31 mouse cellular contexts compared by ENCODE assay signal in the genomic region with DNA sequence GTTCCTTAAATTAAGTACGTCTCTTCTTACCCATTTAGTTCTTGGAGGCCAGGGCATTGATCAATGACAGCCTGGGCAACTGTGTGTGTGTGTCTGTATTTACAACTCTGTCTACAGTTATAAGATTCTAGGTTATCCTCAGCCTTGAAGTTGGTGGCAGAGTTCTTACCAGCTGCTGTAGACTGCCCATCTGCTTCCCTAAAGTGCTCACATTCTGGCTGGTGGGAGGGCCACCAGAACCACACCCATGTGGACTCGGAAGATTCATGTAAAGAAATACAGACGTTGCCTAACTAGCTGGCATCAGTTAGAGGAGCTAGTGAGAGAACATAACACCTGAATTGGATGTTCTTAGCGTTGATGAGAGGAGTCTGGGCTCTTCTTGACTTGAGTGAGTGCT. TPM values are rescaled to one million over a fixed set of nuclear protein-coding genes. Genes with fewer than 3 reads are reported as not detected.
DNase-seq lines count a peak whose midpoint lies in the region; ATAC-seq and TF ChIP-seq lines count a peak whose summit lies in the region.
"Had no signal": no experiment of that assay in that cellular context is flagged by ENCODE, and none has a peak within 500 bp of the region (broad histone marks: within the 10 kb centered on the region; RNA-seq: fewer than 3 reads in every experiment).

No protein-coding gene starts in this region.

- no peak overlapping the region for H3K4me3 ChIP-seq in MEL (ENCODE audit: control insufficient read depth in 1 of 2, insufficient read depth in 1 of 2, low read depth in 2 of 2, low read length in 2 of 2)
- H3K4me3 ChIP-seq: embryonic facial prominence, embryonic 10.5 days; embryonic facial prominence, embryonic 13.5 days; erythroblast, embryonic 14.5 days; forebrain, embryonic 12.5 days; forebrain, embryonic 15.5 days; gastrocnemius, adult 2 months; heart, embryonic 12.5 days; heart, embryonic 15.5 days; hindbrain, embryonic 10.5 days; hindbrain, embryonic 13.5 days; intestine, embryonic 15.5 days had no signal

- H3K36me3 ChIP-seq in MEL (ENCODE audit: control insufficient read depth in 1 of 2, insufficient read depth in 2 of 2, low read length in 2 of 2), result peaks cover 0 to 1% of the 10 kb centered on the region in 2 experiments; a peak in 1 of 4 replicates

- no peak overlapping the region for H3K27ac ChIP-seq in MEL (ENCODE audit: control insufficient read depth, low read depth, low read length)
- H3K27ac ChIP-seq: embryonic facial prominence, embryonic 10.5 days; embryonic facial prominence, embryonic 13.5 days; forebrain, embryonic 12.5 days; forebrain, embryonic 15.5 days; gastrocnemius, adult 2 months; heart, embryonic 15.5 days; hindbrain, embryonic 10.5 days; hindbrain, embryonic 13.5 days; intestine, embryonic 15.5 days had no signal

- ATAC-seq in megakaryocyte progenitor cell, adult 5-6 weeks (replicated peaks; ENCODE audit: poor library complexity), result peak; percentile 37
- ATAC-seq: forebrain, embryonic 15.5 days; hindbrain, embryonic 16.5 days; intestine, embryonic 15.5 days; Patski had no signal

- TF ChIP-seq POLR2A in MEL (IDR thresholded peaks at IDR 0.05; ENCODE audit: control insufficient read depth in 1 of 2, insufficient read depth in 1 of 2, low read depth in 1 of 2, low read length in 2 of 2, poor library complexity in 1 of 2), result no peak

- H3K4me1 ChIP-seq in MEL (ENCODE audit: control insufficient read depth in 1 of 2, insufficient read depth in 2 of 2, low read length in 2 of 2), result no peaks in the 10 kb centered on the region
- H3K4me1 ChIP-seq: embryonic facial prominence, embryonic 10.5 days; embryonic facial prominence, embryonic 13.5 days; forebrain, embryonic 12.5 days; forebrain, embryonic 15.5 days; heart, embryonic 12.5 days; heart, embryonic 15.5 days; hindbrain, embryonic 10.5 days; hindbrain, embryonic 13.5 days; intestine, embryonic 15.5 days had no signal

- no peaks in the 10 kb centered on the region for H3K9me3 ChIP-seq in MEL (replicated peaks; ENCODE audit: insufficient read depth, low read length)
- H3K9me3 ChIP-seq: embryonic facial prominence, embryonic 10.5 days; embryonic facial prominence, embryonic 13.5 days; forebrain, embryonic 12.5 days; forebrain, embryonic 15.5 days; heart, embryonic 12.5 days; heart, embryonic 15.5 days; hindbrain, embryonic 10.5 days; hindbrain, embryonic 13.5 days; intestine, embryonic 15.5 days had no signal

- no peaks in the 10 kb centered on the region for H3K79me2 ChIP-seq in MEL (ENCODE audit: control insufficient read depth, insufficient read depth, low read length, poor library complexity)

- no peaks in the 10 kb centered on the region for H3K27me3 ChIP-seq in MEL (ENCODE audit: control insufficient read depth in 1 of 2, insufficient read depth in 2 of 2, low read length in 2 of 2)
- H3K27me3 ChIP-seq: embryonic facial prominence, embryonic 13.5 days; forebrain, embryonic 12.5 days; forebrain, embryonic 15.5 days; heart, embryonic 12.5 days; heart, embryonic 15.5 days; hindbrain, embryonic 13.5 days; intestine, embryonic 15.5 days; Patski had no signal

- DNase-seq in MEL (ENCODE audit: low read depth, low spot score), result no peak
- DNase-seq in ZHBTc4 (ENCODE audit: low read depth, low spot score), result peak; percentile 12
- DNase-seq in liver, result no peak
- no peak for DNase-seq in gastrocnemius, postnatal 14 days
- no peak for DNase-seq in lung, postnatal 4 days
- DNase-seq: adrenal gland, adult 2 months; adrenal gland, postnatal 14 days; cerebellum, adult 11-12 months; cerebellum, adult 8-10 months; cerebellum, postnatal 10 days; cerebellum, postnatal 36 days; embryo, embryonic 11 days; gastrocnemius, adult 2 months; gastrocnemius, postnatal 25 days; heart, postnatal 10 days; heart, postnatal 36 days had no signal

- intact Hi-C loops in gastrocnemius, postnatal 14 days (cut with DNase I; ENCODE audit: low total_unique reads), result no loop called here

- no peak overlapping the region for H3K9ac ChIP-seq in MEL (ENCODE audit: control insufficient read depth, low read depth, low read length, poor library complexity, severe bottlenecking)
- H3K9ac ChIP-seq: embryonic facial prominence, embryonic 13.5 days; forebrain, embryonic 12.5 days; forebrain, embryonic 15.5 days; heart, embryonic 12.5 days; heart, embryonic 15.5 days; hindbrain, embryonic 13.5 days; intestine, embryonic 15.5 days had no signal

- no peak for TF ChIP-seq CTCF in MEL (IDR thresholded peaks at IDR 0.05 in 2 of 3, conservative IDR thresholded peaks at IDR 0.05 in 1 of 3; ENCODE audit: control insufficient read depth in 1 of 3, insufficient read depth in 1 of 3, low read depth in 2 of 3, low read length in 3 of 3, poor library complexity in 1 of 3, severe bottlenecking in 1 of 3)

- TF ChIP-seq EP300 in MEL (IDR thresholded peaks at IDR 0.05; ENCODE audit: low read depth in 1 of 2, low read length in 2 of 2), result no peak

- TF ChIP-seq RAD21 in MEL (IDR thresholded peaks at IDR 0.05; ENCODE audit: low read depth, low read length), result no peak

TF ChIP-seq in MEL, 35 proteins besides CTCF, POLR2A, EP300 and RAD21:
- TF ChIP-seq CHD2 (IDR thresholded peaks at IDR 0.05; ENCODE audit: low read length) (no peak), POLR2AphosphoS2 (IDR thresholded peaks at IDR 0.05; ENCODE audit: low read length) (0 out of 2 replicates have a peak, but pooled peaks have one; percentile 28), MAFK (IDR thresholded peaks at IDR 0.05; ENCODE audit: borderline replicate concordance, low read depth, low read length) (no peak)
TF ChIP-seq in MEL: peak in this region for 1.

RNA-seq across cellular contexts. Expression of a gene that starts 21.8 kb away (rescaled TPM):
- total RNA-seq in MEL (2012; rRNA removed), result not detected in 2 replicates
- not detected for polyA plus RNA-seq in MEL (2012; ENCODE audit: insufficient read depth in 1 of 2, insufficient read length in 2 of 2, low read depth in 1 of 2, low replicate concordance in 2 of 2, missing spikeins in 1 of 2)
- not detected in 2 replicates for total RNA-seq in megakaryocyte progenitor cell, adult 5-6 weeks (2015)
- not detected in 2 replicates for total RNA-seq in megakaryocyte progenitor cell, adult 5-6 weeks (2017)
- total RNA-seq in gastrocnemius, postnatal 14 days (2021), result not detected
- total RNA-seq: adrenal gland, adult 2 months; adrenal gland, postnatal 14 days; adrenal gland, postnatal 4 days; granulocyte monocyte progenitor cell, adult 5-6 weeks; heart, postnatal 36 days had no signal
- polyA plus RNA-seq: embryonic facial prominence, embryonic 13.5 days; erythroblast, embryonic 14.5 days; forebrain, embryonic 12.5 days; heart, embryonic 15.5 days; hindbrain, embryonic 10.5 days had no signal

RNA-seq across cellular contexts. Expression of a gene that starts 25.0 kb away (rescaled TPM):
- 18.3 and 18.9 TPM in 2 replicates for total RNA-seq in MEL (2012; rRNA removed)
- polyA plus RNA-seq in MEL (2012; ENCODE audit: insufficient read depth in 1 of 2, insufficient read length in 2 of 2, low read depth in 1 of 2, low replicate concordance in 2 of 2, missing spikeins in 1 of 2), result 10 to 100 TPM in 1 of 2 experiments, not detected in 1; 22.0 TPM
- total RNA-seq in megakaryocyte progenitor cell, adult 5-6 weeks (2015), result 36.3 and 54.8 TPM in 2 replicates
- total RNA-seq in megakaryocyte progenitor cell, adult 5-6 weeks (2017), result 52.4 and 64.9 TPM in 2 replicates
- total RNA-seq in gastrocnemius, postnatal 14 days (2021), result 10 to 100 TPM; 10.2 to 10.3 TPM

RNA-seq across cellular contexts. Expression of a gene that starts 49.7 kb away (rescaled TPM):
- total RNA-seq in MEL (2012; rRNA removed), result 9.9 and 10.7 TPM in 2 replicates
- polyA plus RNA-seq in MEL (2012; ENCODE audit: insufficient read depth in 1 of 2, insufficient read length in 2 of 2, low read depth in 1 of 2, low replicate concordance in 2 of 2, missing spikeins in 1 of 2), result 10 to 100 TPM in 1 of 2 experiments, not detected in 1; 26.1 TPM
- 32.8 and 39.9 TPM in 2 replicates for total RNA-seq in megakaryocyte progenitor cell, adult 5-6 weeks (2015)
- 29.9 and 31.6 TPM in 2 replicates for total RNA-seq in megakaryocyte progenitor cell, adult 5-6 weeks (2017)
- 10 to 100 TPM; 11.7 to 12.2 TPM for total RNA-seq in gastrocnemius, postnatal 14 days (2021)
